Mouse (Mus musculus): ENCODE measurements at regions not wholly inside any gene's neighbourhood (a gene's known extent, or its start where the extent isn't known, plus 50 kb on each side); places are given as distances from the start of the nearest gene placed in this dataset.

DNA sequence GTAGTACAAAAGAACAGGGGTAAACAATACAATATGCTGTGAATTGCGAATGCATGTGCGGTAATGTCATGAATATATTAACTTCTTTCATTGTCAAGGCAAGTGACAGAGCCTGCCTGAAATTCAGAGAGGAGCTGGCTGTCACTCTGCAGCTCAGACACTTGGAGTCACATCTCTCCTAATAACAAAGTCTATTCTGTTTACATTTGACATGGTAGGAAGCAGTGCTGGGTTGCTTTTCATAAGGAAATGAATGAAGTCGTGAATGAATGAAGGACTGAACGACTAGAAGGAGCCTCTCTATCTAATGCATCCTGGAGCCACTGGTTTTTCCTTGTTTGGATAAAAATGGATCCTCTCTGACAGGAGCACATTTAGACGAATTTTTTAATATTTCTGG is 1053.9 kb downstream of the 5730522E02Rik start:
- TF ChIP-seq POLR2A (IDR thresholded peaks at IDR 0.05; ENCODE audit: low read depth, low read length) = no peak
- TF ChIP-seq CTCF (IDR thresholded peaks at IDR 0.05; ENCODE audit: extremely low read depth, insufficient read depth, insufficient read length, insufficient replicate concordance) = no peak

Data from spleen, adult 2 months (tissue).